Mouse (Mus musculus): ENCODE results near the gene Krtap27-1. TPM values are rescaled to one million over a fixed set of nuclear protein-coding genes. Genes with fewer than 3 reads are reported as not detected.

The Krtap27-1 gene
- total and polyA plus RNA-seq, 3 experiments = not detected

DNA sequence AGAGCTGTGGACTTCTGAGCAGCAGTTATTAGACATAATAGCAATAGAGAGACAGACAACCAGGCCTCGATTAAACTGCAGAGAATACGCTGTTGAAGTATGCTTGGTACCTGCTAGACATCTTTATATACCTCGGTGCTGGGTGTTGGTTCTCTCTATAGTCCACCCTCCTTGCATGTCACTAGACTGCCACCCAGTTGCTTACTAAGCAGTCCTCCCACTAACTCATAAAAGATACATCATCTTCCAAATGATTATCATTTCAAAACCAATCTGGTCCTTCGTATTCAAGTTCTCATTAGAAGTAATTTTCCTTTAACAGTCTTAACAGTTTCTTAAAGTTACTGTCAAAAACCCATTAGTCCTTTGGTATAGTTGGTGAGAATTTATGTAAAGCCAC lies 43.9 kb downstream of the Krtap27-1 start, which contains the start of gene 2310079G19Rik:
2310079G19Rik (minus strand) TSS at position 101 of the 400 bp plus-strand sequence.
- intact Hi-C loops (cut with DNase I) = no loop called here

More for the DNA sequence above, 43.9 kb downstream of the Krtap27-1 start, which contains the start of gene 2310079G19Rik:
- Histone ChIP-seq H3K27me3 (ENCODE audit: control insufficient read depth, insufficient read depth, low read length) (no peaks in the 10 kb centered on the region), H3K4me3 (no peak within 1 kb of the TSS), H3K79me2 (replicated peaks; ENCODE audit: control insufficient read depth, insufficient read depth, low read length) (no peaks in the 10 kb centered on the region), H3K27ac (no peak within 1 kb of the TSS), H3K4me1 (ENCODE audit: control insufficient read depth, insufficient read depth, low read length) (no peaks in the 10 kb centered on the region), H3K9ac (ENCODE audit: low read depth, low read length) (no peak within 1 kb of the TSS), H3K36me3 (ENCODE audit: control insufficient read depth, insufficient read depth, low read length) (no peaks in the 10 kb centered on the region)
- WGBS = 85% methylated on average over 4 of the region's 4 CpGs
- TF ChIP-seq POLR2A (IDR thresholded peaks at IDR 0.05; ENCODE audit: insufficient read depth, low read depth, low read length) (no peak), EP300 (IDR thresholded peaks at IDR 0.05; ENCODE audit: insufficient read depth, low read depth, low read length) (no peak), CTCF (IDR thresholded peaks at IDR 0.05) (no peak)
- no peak for DNase-seq

Other genes starting within 250 kb of the Krtap27-1 start
- not detected for gene Cldn17, start 164.7 kb downstream of the Krtap27-1 start, total RNA-seq (2021)
- gene Cldn17, start 164.7 kb downstream of the Krtap27-1 start, polyA plus RNA-seq (2012; rRNA removed) = not detected in 2 replicates
- gene Cldn8, start 108.5 kb downstream of the Krtap27-1 start, total RNA-seq (2021) = not detected
- 0.10 TPM in 1 of 2 replicates, not detected in the other for gene Cldn8, start 108.5 kb downstream of the Krtap27-1 start, polyA plus RNA-seq (2012; rRNA removed)
- gene Krtap24-1, start 59.4 kb downstream of the Krtap27-1 start, total RNA-seq (2021) = not detected
- gene Krtap24-1, start 59.4 kb downstream of the Krtap27-1 start, polyA plus RNA-seq (2012; rRNA removed) = not detected in 2 replicates
- not detected for gene 2310079G19Rik, start 44.0 kb downstream of the Krtap27-1 start, total RNA-seq (2021)
- gene 2310079G19Rik, start 44.0 kb downstream of the Krtap27-1 start, polyA plus RNA-seq (2012; rRNA removed) = not detected in 2 replicates
- not detected for gene Krtap26-1, start 23.9 kb downstream of the Krtap27-1 start, total RNA-seq (2021)
- gene Krtap26-1, start 23.9 kb downstream of the Krtap27-1 start, polyA plus RNA-seq (2012; rRNA removed) = not detected in 2 replicates
- gene 2310061N02Rik, start 36.3 kb upstream of the Krtap27-1 start, total RNA-seq (2021) = not detected
- gene 2310061N02Rik, start 36.3 kb upstream of the Krtap27-1 start, polyA plus RNA-seq (2012; rRNA removed) = not detected in 2 replicates
- not detected for gene Krtap13-1, start 57.2 kb upstream of the Krtap27-1 start, total RNA-seq (2021)
- gene Krtap13-1, start 57.2 kb upstream of the Krtap27-1 start, polyA plus RNA-seq (2012; rRNA removed) = not detected in 2 replicates
- not detected for gene Krtap13, start 80.0 kb upstream of the Krtap27-1 start, total RNA-seq (2021)
- not detected in 2 replicates for gene Krtap13, start 80.0 kb upstream of the Krtap27-1 start, polyA plus RNA-seq (2012; rRNA removed)
- gene 2310034C09Rik, start 87.2 kb upstream of the Krtap27-1 start, total RNA-seq (2021) = not detected
- gene 2310034C09Rik, start 87.2 kb upstream of the Krtap27-1 start, polyA plus RNA-seq (2012; rRNA removed) = not detected in 2 replicates
- not detected for gene 2310057N15Rik, start 102.5 kb upstream of the Krtap27-1 start, total RNA-seq (2021)
- not detected in 2 replicates for gene 2310057N15Rik, start 102.5 kb upstream of the Krtap27-1 start, polyA plus RNA-seq (2012; rRNA removed)
- not detected for gene Gm5965, start 106.2 kb upstream of the Krtap27-1 start, total RNA-seq (2021)
- not detected in 2 replicates for gene Gm5965, start 106.2 kb upstream of the Krtap27-1 start, polyA plus RNA-seq (2012; rRNA removed)
- not detected for gene Gm20741, start 140.5 kb upstream of the Krtap27-1 start, total RNA-seq (2021)
- gene Gm20741, start 140.5 kb upstream of the Krtap27-1 start, polyA plus RNA-seq (2012; rRNA removed) = not detected in 2 replicates
- not detected for gene Krtap15, start 148.5 kb upstream of the Krtap27-1 start, total RNA-seq (2021)
- gene Krtap15, start 148.5 kb upstream of the Krtap27-1 start, polyA plus RNA-seq (2012; rRNA removed) = not detected in 2 replicates
- not detected for gene Krtap14, start 154.5 kb upstream of the Krtap27-1 start, total RNA-seq (2021)
- not detected in 2 replicates for gene Krtap14, start 154.5 kb upstream of the Krtap27-1 start, polyA plus RNA-seq (2012; rRNA removed)
- not detected for gene Krtap19-1, start 197.7 kb upstream of the Krtap27-1 start, total RNA-seq (2021)
- not detected in 2 replicates for gene Krtap19-1, start 197.7 kb upstream of the Krtap27-1 start, polyA plus RNA-seq (2012; rRNA removed)
- gene Krtap19-2, start 202.6 kb upstream of the Krtap27-1 start, total RNA-seq (2021) = not detected
- gene Krtap19-2, start 202.6 kb upstream of the Krtap27-1 start, polyA plus RNA-seq (2012; rRNA removed) = not detected in 2 replicates
- gene Krtap19-3, start 206.4 kb upstream of the Krtap27-1 start, total RNA-seq (2021) = not detected
- not detected in 2 replicates for gene Krtap19-3, start 206.4 kb upstream of the Krtap27-1 start, polyA plus RNA-seq (2012; rRNA removed)
- gene Krtap19-4, start 213.4 kb upstream of the Krtap27-1 start, total RNA-seq (2021) = not detected
- gene Krtap19-4, start 213.4 kb upstream of the Krtap27-1 start, polyA plus RNA-seq (2012; rRNA removed) = not detected in 2 replicates
- not detected for gene Krtap19-5, start 224.8 kb upstream of the Krtap27-1 start, total RNA-seq (2021)
- gene Krtap19-5, start 224.8 kb upstream of the Krtap27-1 start, polyA plus RNA-seq (2012; rRNA removed) = not detected in 2 replicates